Mouse (Mus musculus): ENCODE measurements around the gene Slc25a15.

Slc25a15 gene

DNA sequence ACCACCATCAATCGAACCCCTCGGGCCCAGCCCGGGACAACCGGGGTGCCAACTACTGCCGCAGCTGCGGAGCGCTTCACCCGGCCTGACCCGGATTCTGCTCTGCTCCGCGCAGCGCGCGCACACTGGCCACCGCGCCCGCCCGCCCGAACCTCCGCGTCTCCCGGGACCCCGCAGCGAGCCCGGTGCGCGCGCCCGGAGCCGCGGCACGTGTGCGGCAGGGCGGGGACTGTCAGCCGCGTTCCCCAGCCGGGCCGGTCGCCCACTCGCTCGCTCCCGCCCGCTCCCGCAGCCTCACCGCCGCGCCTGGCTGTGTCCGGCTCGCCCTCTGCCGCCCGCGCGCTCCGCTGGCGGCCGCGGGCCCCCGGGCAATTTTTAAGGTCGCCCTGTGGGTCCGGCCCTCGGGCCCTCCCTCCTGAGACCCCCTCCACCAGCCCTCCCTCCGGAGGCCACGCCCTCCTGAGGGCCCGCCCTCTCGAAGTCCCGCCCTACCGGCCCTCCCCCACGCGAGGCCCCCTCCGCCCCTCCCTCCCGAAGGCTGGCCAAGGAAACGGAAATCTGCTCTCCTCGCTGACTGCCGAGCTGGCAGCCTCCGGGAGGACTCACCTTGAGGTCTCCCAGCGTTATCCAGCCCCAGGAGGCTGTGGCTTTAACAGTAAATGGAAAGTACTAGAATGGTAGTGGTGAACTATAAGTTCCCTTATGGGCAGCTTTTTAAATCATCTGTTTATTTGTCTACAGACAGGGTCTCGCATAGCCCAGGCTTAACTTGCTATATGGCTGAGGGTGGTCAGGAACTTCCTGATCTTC, at the start of gene Slc25a15:
Gene Slc25a15 (minus strand): TSS at position 456 of the 810 bp plus-strand sequence.
- peak; percentile 61 for DNase-seq (ENCODE audit: extremely low spot score, low read depth, low spot score)

DNA sequence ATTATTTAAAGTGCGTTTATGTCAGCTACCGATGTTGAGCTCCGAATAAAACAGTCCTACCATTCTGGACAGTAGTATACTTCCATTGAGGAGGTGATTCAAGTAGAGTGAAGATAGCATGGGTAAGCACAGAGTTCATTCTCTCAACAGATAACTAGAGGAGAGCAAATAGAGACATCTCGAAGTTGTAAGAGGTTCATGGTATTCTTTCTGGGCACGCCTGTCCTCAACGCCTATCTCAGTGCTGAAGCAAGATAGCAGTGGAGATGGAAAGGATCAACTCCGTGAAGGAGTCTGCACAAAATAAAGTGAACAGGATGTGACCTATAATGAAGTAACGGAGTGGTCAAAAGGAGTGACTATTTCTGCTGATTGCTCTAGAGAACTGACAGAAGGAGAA, 13.6 kb upstream of the Slc25a15 start:
- DNase-seq (ENCODE audit: extremely low spot score, low read depth, low spot score) = no peak

DNA sequence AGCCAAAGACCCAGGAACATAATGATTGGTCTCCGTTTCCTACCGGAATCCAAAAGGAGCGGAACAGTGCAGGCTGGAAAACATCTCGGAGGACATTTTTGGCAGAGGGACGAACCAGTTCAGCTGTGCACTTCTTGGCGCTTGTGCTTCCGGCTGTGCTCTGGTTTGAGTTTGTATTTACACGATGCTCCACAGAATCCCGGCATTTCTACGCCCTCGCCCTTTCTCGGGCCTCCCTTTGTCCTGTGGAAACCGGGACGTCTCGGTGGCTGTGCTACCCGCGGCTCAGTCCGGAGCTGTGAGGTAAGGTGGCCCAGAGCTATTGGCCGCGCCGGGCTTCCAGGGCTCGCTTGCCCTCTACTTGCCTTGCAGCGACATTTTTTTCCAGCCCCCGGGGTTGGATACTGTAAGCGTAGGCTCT, 12.9 kb upstream of the Slc25a15 start, which contains the start of gene Mrps31:
Gene Mrps31 (plus strand): TSS at position 80 of the 421 bp plus-strand sequence.
- peak; percentile 78 for DNase-seq (ENCODE audit: extremely low spot score, low read depth, low spot score)

DNA sequence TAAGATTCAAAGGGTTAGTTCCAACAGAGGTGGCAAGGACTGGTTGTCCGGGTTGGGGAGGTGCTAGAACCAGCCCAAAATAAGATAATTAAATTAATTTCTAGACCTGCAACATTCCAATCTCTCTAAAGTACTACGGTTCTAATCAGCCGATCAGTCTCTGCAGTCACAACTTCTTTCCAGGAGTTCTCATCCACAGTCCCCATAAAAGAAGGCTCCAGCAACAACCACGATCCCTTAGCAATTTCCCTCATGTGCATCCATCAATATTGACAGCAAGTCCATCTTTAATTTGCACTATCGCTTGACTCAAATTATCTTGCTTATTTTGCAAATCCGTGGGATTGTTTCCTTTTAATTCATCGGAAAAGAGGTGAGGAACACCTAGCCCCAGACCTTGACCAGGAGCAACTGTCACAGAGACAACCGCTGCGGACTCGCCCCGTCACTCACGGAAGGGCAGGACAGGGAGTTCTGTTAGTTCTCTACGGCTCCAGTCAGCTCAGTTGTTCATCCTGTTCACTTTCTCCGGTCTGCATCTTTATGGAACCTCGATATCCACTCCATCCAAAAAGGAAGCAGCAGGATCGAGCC, 12.4 kb upstream of the Slc25a15 start:
- no peak for DNase-seq (ENCODE audit: extremely low spot score, low read depth, low spot score)

DNA sequence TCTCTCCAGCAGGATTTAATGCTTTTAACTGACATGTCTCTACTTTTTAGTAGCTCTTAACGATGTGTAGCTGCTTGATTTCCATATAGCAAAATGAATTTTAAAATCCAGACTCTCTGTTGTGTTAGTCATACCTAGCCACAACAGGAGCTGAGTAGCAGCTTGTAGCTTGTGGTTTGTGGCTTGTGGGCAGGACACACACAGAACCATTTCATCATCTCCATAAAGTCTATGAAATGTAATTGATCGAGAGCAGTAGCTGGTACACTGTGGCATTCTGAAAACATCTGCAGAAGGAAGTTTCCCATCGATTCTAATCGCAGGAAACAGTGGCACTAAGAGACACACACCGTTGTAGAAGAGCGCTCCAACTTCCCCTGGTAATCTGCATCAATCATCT, 7.3 kb upstream of the Slc25a15 start:
- no peak for DNase-seq (ENCODE audit: extremely low spot score, low read depth, low spot score)

DNA sequence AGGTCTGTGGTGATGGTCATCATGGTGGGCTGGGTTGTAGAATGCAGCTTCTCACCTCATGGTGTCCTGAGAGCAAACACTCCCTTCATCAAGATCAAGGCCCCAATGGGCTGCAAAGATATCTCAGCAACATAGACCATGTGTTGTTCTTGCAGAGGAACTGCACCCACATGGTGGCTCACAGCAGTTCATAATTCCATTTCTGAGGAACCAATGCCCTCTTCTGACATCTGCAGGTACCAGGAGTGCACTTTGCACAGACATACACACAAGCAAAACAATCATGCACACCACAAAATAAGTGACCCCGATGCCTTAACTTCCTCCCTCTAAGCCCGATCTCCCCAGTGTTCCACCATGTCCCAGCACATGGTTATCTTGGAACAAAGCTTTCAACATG, 4.8 kb upstream of the Slc25a15 start:
- no peak for DNase-seq (ENCODE audit: extremely low spot score, low read depth, low spot score)

DNA sequence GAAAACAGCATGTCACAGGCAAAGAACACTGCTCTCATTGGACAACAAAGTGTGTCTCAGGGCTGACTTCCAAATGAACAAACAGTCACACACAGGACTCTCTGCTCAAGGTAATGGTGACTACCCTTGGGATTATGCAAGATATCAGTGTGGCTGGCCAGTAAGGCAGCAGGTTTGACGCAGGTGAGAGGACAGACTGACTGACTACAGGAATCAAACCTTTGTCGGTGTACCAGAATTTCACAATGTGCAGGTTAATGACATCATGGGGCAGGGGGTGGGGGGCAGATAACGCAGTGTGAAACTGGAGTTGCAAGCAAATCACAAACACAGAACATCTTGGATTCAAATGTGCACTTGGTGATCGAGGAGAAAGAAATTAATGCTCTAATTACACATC, 2.2 kb upstream of the Slc25a15 start:
- no peak for DNase-seq (ENCODE audit: extremely low spot score, low read depth, low spot score)

DNA sequence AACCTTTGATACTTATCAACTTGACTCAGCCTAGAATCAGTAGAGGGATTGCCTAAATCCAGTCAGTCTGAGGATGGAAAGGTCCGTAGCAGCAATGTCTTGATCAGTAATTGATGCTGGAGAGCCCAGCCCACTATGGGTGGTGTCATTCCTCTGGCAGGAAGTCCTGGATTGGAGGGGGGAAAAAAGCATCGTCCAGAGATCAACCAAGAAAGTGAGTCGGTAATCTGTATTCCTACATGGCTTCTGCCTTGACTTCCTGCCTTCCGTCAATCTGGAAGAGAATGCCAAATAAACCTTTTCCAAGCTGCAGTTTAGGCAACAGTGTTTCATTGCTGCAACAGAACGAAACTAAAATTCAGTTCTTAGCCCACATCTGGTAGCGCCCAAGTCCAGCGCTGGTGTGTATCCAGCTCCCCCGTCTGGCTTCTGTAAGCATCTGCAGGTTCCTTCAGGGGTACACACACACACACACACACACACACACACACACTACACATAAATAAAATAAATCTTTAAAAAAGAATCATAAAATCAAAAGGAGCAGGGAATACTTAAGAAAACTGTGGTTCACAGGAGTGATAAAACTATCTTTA, 986 bp upstream of the Slc25a15 start:
- no peak for DNase-seq (ENCODE audit: extremely low spot score, low read depth, low spot score)

DNA sequence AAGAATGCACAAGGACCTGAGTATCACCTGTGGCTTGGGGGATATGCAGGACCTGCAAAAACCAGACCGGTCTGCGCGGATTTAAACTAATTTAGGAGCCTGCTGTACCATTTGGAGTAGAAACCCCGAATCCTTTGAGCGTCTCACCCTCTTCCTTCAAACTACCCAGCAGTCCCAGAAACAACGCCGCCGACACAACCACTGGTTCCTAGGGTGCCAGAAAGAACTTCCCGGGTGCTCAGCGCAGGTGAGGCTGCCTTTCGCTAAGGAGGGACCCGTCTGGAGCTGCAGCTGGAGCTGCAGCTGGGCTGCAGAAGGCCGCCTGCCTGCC, 621 bp downstream of the Slc25a15 start:
- DNase-seq (ENCODE audit: extremely low spot score, low read depth, low spot score) = no peak

DNA sequence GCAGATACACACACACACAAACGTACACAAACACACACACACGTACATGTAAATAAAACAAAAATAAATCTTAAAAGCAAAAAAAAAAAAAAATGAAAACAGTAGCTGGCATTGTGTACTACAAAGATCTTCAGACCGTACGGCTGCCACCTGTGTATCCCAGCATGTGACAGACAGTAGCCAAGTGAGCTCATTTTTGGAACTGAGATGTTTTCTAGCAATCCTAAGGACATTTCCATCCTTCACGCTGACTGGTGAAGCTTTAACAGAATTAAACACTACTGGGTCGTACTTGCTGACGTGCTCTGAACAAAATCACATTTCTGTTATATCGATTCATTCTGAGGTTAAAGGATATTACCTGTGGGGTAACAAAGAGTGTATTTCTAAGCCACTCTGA, 3.1 kb downstream of the Slc25a15 start:
- DNase-seq (ENCODE audit: extremely low spot score, low read depth, low spot score) = no peak

DNA sequence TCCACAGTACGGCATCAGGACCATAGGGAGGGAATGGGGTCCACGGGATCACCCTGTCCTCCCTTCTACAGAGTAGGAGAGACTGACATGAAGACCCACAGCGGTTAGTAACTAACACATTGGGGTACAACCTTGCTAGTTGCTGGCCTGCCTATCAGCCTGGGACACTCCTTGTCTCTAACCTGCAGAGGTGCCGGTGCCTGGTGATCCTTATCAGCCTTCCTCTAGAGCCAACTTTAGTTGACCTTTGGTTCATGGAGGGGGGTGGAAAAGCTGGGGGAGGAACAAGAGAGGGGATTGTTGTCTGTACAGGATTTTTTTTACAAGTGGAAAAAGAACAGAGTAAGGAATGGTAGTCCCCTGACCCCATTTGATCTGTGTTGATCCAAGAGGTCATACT, 3.9 kb downstream of the Slc25a15 start:
- DNase-seq (ENCODE audit: extremely low spot score, low read depth, low spot score) = no peak

DNA sequence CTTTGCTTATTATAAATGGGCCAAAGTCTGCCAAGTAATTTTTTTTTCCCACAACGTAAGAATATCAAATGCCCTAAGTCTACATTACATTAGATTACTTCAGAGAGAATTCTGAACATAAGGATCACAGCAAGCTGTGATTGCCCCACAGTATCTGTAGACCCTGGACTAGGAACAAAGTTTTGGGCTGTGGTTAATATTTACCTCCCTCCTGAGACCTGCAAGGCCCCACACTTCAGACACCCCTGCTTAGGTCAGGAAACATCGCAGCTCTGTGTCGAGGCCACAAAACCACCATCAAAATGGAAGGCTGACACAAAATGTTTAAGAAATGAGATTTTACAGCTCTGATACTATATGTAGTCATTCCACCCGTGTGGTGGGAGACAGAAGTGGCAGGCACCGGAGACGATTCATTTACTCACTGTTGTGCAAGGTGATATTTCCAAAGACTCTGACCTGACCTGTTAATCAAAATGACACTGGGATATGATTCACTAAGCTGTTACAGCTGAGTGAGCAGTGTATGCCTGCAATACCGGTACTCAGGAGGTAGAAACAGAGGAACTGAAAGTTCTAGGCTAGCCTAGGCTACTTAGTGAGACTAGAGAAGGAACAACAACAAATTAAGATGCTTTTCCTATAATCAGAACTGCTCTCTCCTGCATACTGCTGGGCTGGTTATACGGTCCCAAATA, 7.5 kb downstream of the Slc25a15 start:
- DNase-seq (ENCODE audit: extremely low spot score, low read depth, low spot score) = no peak

DNA sequence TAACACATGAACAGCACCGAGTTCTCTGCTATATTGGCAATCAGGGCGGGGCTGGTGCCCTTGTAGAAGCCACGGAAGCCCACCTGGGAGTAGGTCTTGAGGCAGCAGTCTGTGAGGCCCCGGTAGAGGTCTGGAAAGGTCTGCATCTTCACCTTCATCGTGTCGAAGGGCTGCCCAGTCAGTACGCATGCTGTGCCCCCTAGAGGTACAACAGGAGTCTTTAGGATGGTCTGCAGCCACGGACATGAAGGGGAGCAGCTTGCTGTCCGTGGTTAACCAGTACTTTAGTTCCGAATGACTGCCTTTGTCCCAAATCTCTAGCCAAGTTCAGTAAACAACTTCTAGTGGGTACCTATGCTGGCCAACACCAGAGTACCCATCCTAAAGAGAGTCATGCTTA, 8.5 kb downstream of the Slc25a15 start:
- no peak for DNase-seq (ENCODE audit: extremely low spot score, low read depth, low spot score)

DNA sequence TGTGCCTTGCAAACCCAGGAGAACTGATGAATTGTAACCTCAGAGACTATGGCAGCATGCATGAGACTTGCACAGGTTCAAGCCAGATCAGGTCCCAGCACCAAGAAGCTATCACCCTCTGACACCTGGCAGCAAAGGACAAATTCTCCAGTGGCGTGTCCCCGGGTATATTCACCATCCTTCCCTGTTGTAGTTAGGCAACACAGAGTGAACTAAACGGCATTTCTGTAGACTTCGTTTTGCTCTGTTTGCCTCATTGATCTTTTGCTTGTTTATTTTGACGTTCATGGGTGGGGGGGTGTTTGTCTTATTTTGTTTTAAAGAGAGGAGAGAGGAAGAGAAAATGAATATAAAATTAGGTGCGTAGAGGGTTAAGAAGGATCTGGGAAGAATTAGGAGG, 13.2 kb downstream of the Slc25a15 start:
- no peak for DNase-seq (ENCODE audit: extremely low spot score, low read depth, low spot score)

DNA sequence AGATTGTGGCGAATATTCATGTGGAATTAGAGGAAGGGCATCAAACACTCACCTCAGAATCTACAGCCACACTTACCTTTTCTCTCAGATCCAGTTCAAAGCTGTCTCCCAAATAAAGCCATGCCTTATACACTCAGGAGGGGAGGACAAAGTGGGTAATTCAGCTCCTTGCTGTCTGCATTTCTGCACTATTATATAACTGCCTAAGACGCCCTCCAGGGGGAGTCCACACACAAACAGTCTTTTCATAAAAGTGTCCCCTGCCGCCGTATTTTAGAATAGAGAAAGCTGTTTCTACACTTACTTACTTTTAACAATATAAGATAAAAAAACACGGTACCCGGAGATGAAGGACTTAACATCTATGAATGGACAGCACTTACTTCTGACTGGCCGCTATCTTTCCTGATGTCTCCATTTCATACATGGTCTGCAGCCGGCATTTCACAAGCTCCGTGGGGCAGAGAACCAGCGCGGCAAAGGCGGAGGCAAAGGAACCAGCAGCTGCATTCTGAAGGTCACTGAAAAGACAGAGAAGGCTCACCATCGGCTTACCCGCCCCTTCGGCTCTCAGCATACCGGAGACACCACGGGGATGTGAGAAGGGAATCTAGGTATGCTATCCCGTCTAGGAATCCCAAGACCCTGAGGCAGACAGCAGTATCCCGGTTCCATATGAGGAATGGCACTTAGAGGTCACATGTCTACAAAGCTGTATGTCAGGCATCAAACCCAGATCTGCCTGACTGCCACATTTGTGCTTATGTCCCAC, 15.4 kb downstream of the Slc25a15 start:
- DNase-seq (ENCODE audit: extremely low spot score, low read depth, low spot score) = no peak

DNA sequence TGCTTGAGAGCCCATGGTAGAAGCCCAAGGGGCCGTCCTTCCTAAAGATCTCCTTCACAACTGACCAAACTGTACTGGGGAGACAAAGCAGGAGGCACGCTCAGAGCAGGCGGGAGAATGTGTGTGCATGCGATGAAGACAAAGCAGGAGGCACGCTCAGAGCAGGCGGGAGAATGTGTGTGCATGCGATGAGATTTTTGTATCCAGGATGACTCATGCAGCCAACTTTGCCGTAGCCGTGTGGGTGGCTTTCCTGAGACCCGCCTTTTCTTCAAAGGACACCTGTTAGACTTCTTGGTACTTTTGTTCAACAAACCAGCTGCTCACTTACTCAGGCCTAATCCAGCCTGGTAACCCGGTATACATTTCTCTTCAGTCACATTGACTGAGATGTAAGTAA, 17.5 kb downstream of the Slc25a15 start:
- no peak for DNase-seq (ENCODE audit: extremely low spot score, low read depth, low spot score)

DNA sequence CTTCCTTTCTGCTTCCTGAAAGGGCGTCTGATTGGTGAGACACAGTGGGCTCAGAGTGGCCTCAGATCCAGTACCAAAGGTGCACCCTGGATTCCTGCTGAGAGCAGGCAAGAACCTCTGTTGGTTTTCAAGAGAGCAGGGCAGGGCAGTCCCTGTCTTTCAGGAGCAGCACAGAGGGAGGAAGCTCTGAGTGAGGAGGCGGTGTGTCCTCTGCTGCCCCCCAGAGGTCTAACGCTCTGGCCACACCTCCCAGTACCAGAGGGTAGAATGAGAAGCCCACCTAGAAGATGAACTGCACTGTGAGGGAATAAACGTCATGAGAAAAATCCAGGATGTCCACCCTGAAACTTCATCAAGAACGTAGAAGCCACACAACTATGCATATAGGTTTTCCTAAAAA, 21.5 kb downstream of the Slc25a15 start:
- no peak for DNase-seq (ENCODE audit: extremely low spot score, low read depth, low spot score)

DNA sequence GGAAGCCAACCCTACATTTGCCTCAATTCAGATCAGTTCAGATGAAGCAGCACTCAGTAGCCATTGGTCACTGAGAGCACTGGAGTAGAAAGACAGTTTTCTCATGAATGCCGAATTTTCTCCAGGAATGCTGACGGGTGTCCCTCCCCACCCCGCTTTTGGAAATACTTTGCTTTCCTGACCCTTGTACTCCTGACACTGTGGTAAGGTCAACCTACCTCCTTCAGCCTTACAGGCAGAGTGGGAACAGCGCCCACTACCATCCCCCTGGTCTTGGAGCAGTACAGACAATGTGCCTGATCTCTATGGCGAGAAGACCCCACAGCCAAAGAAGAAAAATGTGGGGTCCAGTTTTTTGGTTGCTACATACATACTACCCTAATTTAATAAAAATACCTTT, 22.1 kb downstream of the Slc25a15 start:
- DNase-seq (ENCODE audit: extremely low spot score, low read depth, low spot score) = no peak

DNA sequence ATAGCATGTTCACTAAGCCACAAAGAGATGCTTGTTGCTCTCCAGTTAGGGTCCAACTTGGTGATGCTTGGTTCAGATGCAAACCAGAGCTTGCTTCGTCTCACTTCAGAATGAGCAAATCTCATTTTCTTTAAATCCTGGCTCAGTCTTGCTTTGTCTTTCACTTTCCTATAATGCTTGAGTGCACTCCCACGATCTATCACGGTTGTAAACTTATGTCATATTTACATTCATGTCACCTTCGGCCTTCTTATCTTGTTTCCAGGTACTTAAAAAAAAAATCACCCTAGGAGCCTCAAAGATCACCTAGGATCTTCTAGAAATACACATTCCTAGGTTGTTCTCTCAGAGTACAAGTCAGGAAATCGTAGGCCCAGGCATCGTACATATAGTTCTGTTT, 38.5 kb downstream of the Slc25a15 start:
- DNase-seq (ENCODE audit: extremely low spot score, low read depth, low spot score) = no peak

DNA sequence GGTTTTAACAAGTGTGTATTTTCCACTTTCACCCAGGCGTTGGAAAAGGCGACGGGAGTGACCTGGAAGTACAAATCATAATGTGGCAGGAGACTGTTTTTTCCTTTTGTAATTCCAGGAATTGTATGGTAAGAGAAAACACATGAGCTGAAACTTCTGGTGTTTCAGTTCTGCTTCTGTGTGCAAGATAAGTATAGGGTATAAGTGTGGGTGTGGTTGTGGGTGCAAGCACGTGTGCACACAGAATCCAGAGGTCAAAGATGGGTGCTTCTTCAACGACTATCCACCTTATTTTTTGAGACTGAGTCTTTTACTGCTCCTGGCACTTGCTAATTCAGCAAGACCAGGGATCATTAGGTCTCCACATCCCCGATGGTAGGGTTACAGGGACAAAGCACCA, 39.0 kb downstream of the Slc25a15 start:
- DNase-seq (ENCODE audit: extremely low spot score, low read depth, low spot score) = no peak

DNA sequence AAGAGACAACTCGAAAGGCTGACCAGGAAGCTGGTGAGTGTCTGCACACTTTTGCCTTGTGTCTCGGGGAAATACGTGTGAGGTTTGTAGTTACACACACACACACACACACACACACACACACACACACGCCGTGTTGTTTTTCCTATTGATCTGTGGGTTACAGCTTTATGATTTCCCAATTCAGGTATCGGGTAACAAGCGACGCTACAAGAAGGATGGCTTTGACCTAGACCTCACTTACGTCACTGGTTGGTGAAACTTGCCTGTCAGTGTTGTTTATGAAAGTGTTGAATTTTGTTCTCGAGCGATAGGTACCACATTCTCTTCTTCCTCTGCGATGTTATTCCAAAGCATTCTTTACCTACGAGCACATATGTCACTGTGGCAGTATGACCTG, 63.0 kb downstream of the Slc25a15 start:
- no peak for DNase-seq (ENCODE audit: extremely low spot score, low read depth, low spot score)

Measured in hindlimb bud, embryonic 11.5 days (tissue).